Mouse (Mus musculus): ENCODE data around the gene Olfr1256. TPM values are rescaled to one million over a fixed set of nuclear protein-coding genes. Genes with fewer than 3 reads are reported as not detected.

The Olfr1256 gene
- polyA plus RNA-seq (2016; fragmentation: Nextera tagmentation; extraction: Ambion mirVana): not detected in 2 replicates

DNA sequence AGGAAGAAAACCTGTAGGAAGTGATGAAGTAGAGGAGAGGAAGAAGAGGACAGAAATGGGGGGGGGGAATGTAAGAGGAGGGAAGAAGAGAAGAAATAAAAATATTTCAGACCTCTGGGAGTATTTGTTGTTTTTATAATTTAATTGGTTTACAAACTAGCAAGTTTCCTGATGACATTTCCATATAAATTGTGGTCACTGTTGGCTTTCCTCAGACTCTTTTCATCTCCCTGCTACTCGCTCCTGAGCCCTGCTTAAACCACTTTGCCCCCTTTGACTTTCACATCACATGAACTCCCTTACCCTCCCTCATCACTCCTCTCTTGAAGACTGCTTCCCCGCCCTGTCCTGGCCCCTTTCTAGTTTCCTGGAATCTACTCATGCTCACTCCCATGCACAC, at the start of gene Olfr1256:
Gene Olfr1256 (minus strand): TSS at position 101 of the 400 bp plus-strand sequence.
- Histone ChIP-seq H3K27me3 (replicated peaks) (no peaks in the 10 kb centered on the region), H3K9ac (no peak within 1 kb of the TSS), H3K4me1 (replicated peaks) (no peaks in the 10 kb centered on the region), H3K27ac (ENCODE audit: poor library complexity, severe bottlenecking) (no peak within 1 kb of the TSS), H3K4me2 (no peak within 1 kb of the TSS), H3K9me3 (replicated peaks) (no peaks in the 10 kb centered on the region), H3K36me3 (no peaks in the 10 kb centered on the region), H3K4me3 (no peak within 1 kb of the TSS)
- no peak for ATAC-seq (ENCODE audit: insufficient number of reproducible peaks, low FRiP score)
- 37% methylated on average over 2 of the region's 2 CpGs for WGBS

DNA sequence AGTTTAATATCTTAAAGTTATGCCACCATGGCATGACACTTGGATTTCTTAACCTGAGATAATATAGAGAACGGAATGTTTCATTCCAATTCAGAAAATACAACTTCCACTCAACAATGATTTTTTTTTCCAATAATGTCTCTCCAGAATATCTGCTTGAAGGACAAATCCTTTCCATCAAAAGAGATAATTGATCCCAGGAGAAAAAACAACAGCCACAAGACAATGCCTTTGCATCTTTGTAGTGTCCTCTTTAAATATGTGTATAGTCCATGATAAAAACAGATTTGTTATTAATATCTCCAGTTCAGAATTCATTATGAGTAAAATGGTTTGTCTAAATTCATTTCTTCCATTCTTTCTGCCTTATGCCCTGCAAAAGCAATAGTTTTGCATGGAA, 36.8 kb upstream of the Olfr1256 start, which contains the start of gene Olfr1257:
Gene Olfr1257 (plus strand): TSS at position 301 of the 400 bp plus-strand sequence.
- ATAC-seq (ENCODE audit: insufficient number of reproducible peaks, low FRiP score): no peak
- no peak within 1 kb of the TSS for H3K4me2 ChIP-seq
- H3K27ac ChIP-seq (ENCODE audit: poor library complexity, severe bottlenecking): no peak within 1 kb of the TSS
- H3K4me1 ChIP-seq (replicated peaks): no peaks in the 10 kb centered on the region
- 73% methylated on average over 1 of the region's 1 CpGs for WGBS
- peaks cover 2% of the 10 kb centered on the region; the same call in 1 of the 2 replicates for H3K9me3 ChIP-seq (replicated peaks)
- no peaks in the 10 kb centered on the region for H3K36me3 ChIP-seq
- H3K4me3 ChIP-seq: no peak within 1 kb of the TSS
- no peaks in the 10 kb centered on the region for H3K27me3 ChIP-seq (replicated peaks)
- no peak within 1 kb of the TSS for H3K9ac ChIP-seq

DNA sequence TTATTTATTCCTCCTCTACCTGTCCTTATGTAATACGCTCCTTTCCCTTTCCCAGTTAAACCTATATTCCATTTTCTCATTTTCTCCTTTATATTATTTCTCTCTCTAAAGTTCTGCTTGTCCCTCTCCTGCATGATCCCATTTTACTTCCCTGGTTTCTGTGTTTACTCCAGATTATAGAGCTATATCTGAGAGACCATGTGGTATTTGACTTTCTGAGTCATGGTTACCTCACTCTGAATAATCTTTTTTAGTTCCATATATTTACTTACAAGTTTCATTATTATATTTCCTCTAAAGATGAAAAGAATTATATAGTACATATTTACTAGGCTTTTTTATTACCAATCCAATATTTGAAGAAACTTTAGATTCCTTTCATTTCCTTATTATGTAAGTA, 7.9 kb upstream of the Olfr1256 start:
- Histone ChIP-seq H3K4me3 (no peak overlapping the region), H3K9me3 (replicated peaks) (no peaks in the 10 kb centered on the region), H3K27me3 (replicated peaks) (no peaks in the 10 kb centered on the region), H3K9ac (no peak overlapping the region), H3K4me1 (replicated peaks) (no peaks in the 10 kb centered on the region), H3K4me2 (no peak overlapping the region), H3K27ac (ENCODE audit: poor library complexity, severe bottlenecking) (no peak overlapping the region), H3K36me3 (no peaks in the 10 kb centered on the region)
- ATAC-seq (ENCODE audit: insufficient number of reproducible peaks, low FRiP score): no peak
- WGBS: 81% methylated on average over 1 of the region's 1 CpGs

DNA sequence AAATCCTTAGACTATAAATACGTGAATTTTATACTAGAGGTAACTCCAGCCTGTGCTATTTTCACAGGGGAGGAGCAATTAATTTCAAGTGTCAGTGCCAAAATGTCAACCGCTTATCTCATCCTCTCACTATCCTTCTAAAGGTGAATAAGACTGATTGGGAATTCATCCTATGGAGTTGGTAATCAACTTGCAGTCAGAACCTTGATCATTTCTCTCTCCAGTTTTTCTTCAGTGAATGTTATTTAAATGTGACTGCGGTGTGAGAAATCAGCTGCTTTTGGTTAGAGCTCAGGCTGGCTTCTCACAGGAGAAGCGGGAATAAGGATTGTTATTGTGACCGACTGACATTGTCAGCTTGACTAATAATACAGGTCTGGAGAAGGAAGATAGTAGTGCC, 6.8 kb upstream of the Olfr1256 start, which contains the start of gene Olfr48:
Gene Olfr48 (minus strand): TSS at position 101 of the 400 bp plus-strand sequence.
- Histone ChIP-seq H3K4me3 (no peak within 1 kb of the TSS), H3K27ac (ENCODE audit: poor library complexity, severe bottlenecking) (no peak within 1 kb of the TSS), H3K4me2 (no peak within 1 kb of the TSS), H3K27me3 (replicated peaks) (no peaks in the 10 kb centered on the region), H3K9me3 (replicated peaks) (no peaks in the 10 kb centered on the region), H3K9ac (no peak within 1 kb of the TSS), H3K4me1 (replicated peaks) (no peaks in the 10 kb centered on the region), H3K36me3 (no peaks in the 10 kb centered on the region)
- no peak for ATAC-seq (ENCODE audit: insufficient number of reproducible peaks, low FRiP score)
- 78% methylated on average over 5 of the region's 5 CpGs for WGBS

DNA sequence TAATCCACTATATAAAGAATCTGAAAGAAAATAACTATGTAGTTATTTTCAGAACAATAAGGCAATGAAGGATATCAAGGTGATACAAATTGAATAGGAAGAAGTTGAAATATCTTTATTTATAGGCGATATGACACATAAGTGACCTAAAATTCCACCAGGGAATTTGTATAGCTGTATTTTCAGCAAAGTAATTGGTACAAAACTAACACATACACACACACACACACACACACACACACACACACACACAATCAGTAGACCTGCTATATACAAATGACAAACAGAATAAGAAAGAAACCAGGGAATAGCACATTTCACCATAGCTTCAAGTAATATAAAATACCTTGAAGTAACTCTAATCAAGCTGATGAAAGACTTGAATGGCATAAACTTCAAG, 21.1 kb downstream of the Olfr1256 start:
- H3K9me3 ChIP-seq (replicated peaks): no peaks in the 10 kb centered on the region
- H3K27ac ChIP-seq (ENCODE audit: poor library complexity, severe bottlenecking): no peak overlapping the region
- H3K4me3 ChIP-seq: no peak overlapping the region
- no peaks in the 10 kb centered on the region for H3K4me1 ChIP-seq (replicated peaks)
- no peaks in the 10 kb centered on the region for H3K36me3 ChIP-seq
- 75% methylated on average over 1 of the region's 1 CpGs for WGBS
- H3K4me2 ChIP-seq: no peak overlapping the region
- H3K9ac ChIP-seq: no peak overlapping the region
- H3K27me3 ChIP-seq (replicated peaks): no peaks in the 10 kb centered on the region
- no peak for ATAC-seq (ENCODE audit: insufficient number of reproducible peaks, low FRiP score)

DNA sequence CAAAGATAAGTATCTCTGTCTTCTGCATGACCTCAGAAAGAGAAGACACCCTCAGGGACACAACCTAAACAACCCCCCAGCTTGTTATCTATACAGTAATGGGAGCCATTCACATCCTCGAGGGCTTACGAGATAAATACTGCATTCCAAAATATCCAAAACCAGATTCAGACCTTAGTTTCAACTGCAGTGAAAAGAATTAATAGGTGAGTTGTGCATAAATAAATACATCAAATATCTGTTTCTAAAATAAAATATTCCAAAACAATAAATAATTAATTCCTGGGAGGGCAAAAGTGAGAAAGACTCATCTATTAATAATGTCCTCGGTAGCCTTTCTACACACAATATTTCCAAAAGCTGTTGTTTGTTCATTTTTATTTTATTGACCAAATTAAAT, 29.6 kb downstream of the Olfr1256 start, which contains the start of gene Olfr1255:
Gene Olfr1255 (plus strand): TSS at position 301 of the 400 bp plus-strand sequence.
- no peak within 1 kb of the TSS for H3K27ac ChIP-seq (ENCODE audit: poor library complexity, severe bottlenecking)
- H3K36me3 ChIP-seq: no peaks in the 10 kb centered on the region
- H3K4me1 ChIP-seq (replicated peaks): no peaks in the 10 kb centered on the region
- no peaks in the 10 kb centered on the region for H3K9me3 ChIP-seq (replicated peaks)
- H3K27me3 ChIP-seq (replicated peaks): no peaks in the 10 kb centered on the region
- ATAC-seq (ENCODE audit: insufficient number of reproducible peaks, low FRiP score): no peak
- no peak within 1 kb of the TSS for H3K4me2 ChIP-seq
- 58% methylated on average over 3 of the region's 3 CpGs for WGBS
- no peak within 1 kb of the TSS for H3K9ac ChIP-seq
- no peak within 1 kb of the TSS for H3K4me3 ChIP-seq

DNA sequence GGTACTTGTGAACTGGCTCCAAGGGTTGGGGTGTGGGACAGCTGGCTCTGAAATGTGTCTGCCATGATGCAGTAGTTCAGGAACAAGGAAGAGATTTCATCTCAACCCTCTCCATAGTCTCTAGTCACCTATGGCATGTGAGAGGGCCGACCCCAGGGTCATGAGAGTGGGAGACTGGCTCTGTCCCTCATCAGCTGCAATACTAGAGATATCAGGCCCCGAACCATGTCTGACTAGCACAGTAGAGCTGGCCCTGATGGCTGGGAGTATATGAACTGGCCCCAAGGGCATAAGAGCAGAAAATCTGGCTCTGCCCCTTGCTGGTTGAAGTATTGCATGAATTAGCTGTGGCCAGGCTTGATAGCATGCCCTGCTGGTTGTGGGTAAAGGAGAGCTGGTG, 30.6 kb downstream of the Olfr1256 start:
- no peaks in the 10 kb centered on the region for H3K27me3 ChIP-seq (replicated peaks)
- H3K4me3 ChIP-seq: no peak overlapping the region
- H3K27ac ChIP-seq (ENCODE audit: poor library complexity, severe bottlenecking): no peak overlapping the region
- H3K36me3 ChIP-seq: no peaks in the 10 kb centered on the region
- no peaks in the 10 kb centered on the region for H3K4me1 ChIP-seq (replicated peaks)
- no peak overlapping the region for H3K4me2 ChIP-seq
- H3K9ac ChIP-seq: no peak overlapping the region
- 74% methylated on average over 2 of the region's 2 CpGs for WGBS
- H3K9me3 ChIP-seq (replicated peaks): 0 out of 2 replicates have a peak, but pooled peaks cover under 1% of the 10 kb centered on the region
- no peak for ATAC-seq (ENCODE audit: insufficient number of reproducible peaks, low FRiP score)

DNA sequence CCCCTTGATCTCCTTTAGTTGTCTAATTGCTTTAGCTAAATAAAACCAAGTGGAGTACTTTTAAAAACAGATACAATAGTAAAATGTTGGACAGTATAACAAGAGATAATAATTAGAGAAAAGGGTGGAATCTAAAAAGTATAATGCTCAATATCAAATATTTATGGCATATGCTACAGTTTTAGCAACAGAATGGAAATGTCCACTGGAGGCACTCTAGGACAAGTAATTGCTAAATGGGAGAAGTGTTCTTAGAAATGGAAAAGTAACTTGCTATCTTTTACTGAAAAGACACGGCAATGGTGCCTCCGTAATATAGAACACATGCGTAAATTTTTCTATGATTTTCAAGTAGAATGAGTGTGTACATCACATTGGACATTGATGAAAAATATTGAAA, 41.8 kb downstream of the Olfr1256 start:
- Histone ChIP-seq H3K4me1 (replicated peaks) (no peaks in the 10 kb centered on the region), H3K27ac (ENCODE audit: poor library complexity, severe bottlenecking) (no peak overlapping the region), H3K4me3 (no peak overlapping the region), H3K36me3 (no peaks in the 10 kb centered on the region), H3K4me2 (no peak overlapping the region), H3K27me3 (replicated peaks) (no peaks in the 10 kb centered on the region), H3K9me3 (replicated peaks) (no peaks in the 10 kb centered on the region), H3K9ac (no peak overlapping the region)
- WGBS: 91% methylated on average over 3 of the region's 3 CpGs
- no peak for ATAC-seq (ENCODE audit: insufficient number of reproducible peaks, low FRiP score)

DNA sequence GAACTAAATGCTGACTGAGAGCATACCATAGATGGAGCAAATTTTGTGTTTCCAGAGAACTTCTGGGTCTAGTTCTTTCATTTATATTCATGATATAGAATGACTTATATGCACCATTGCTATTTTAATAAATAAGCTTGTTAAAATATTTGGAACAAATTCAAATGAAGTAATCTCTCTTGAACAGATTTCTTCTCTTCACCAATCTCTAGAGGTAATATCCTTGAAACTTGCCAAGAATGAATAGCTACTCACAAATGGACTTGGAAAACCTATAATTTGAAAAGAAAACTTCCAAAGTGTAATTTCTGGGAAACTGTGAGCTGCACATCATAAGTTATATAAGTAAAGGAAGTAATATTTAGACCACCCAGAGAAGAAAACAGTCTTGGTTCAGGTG, 47.8 kb downstream of the Olfr1256 start, which contains the start of gene Olfr1254:
Gene Olfr1254 (minus strand): TSS at position 101 of the 400 bp plus-strand sequence.
- H3K4me2 ChIP-seq: no peak within 1 kb of the TSS
- no peak for ATAC-seq (ENCODE audit: insufficient number of reproducible peaks, low FRiP score)
- H3K36me3 ChIP-seq: no peaks in the 10 kb centered on the region
- no peaks in the 10 kb centered on the region for H3K4me1 ChIP-seq (replicated peaks)
- no peak within 1 kb of the TSS for H3K4me3 ChIP-seq
- no peak within 1 kb of the TSS for H3K27ac ChIP-seq (ENCODE audit: poor library complexity, severe bottlenecking)
- no peaks in the 10 kb centered on the region for H3K27me3 ChIP-seq (replicated peaks)
- no peaks in the 10 kb centered on the region for H3K9me3 ChIP-seq (replicated peaks)
- no peak within 1 kb of the TSS for H3K9ac ChIP-seq

Other genes starting within 250 kb of the Olfr1256 start
- not detected in 2 replicates for gene Olfr1246, start 248.4 kb downstream of the Olfr1256 start, polyA plus RNA-seq (2016; fragmentation: Nextera tagmentation; extraction: Ambion mirVana)
- gene Olfr1247, start 227.4 kb downstream of the Olfr1256 start, polyA plus RNA-seq (2016; fragmentation: Nextera tagmentation; extraction: Ambion mirVana): not detected in 2 replicates
- not detected in 2 replicates for gene Olfr1248, start 223.3 kb downstream of the Olfr1256 start, polyA plus RNA-seq (2016; fragmentation: Nextera tagmentation; extraction: Ambion mirVana)
- not detected in 2 replicates for gene Olfr1249, start 206.6 kb downstream of the Olfr1256 start, polyA plus RNA-seq (2016; fragmentation: Nextera tagmentation; extraction: Ambion mirVana)
- gene Olfr1250, start 180.1 kb downstream of the Olfr1256 start, polyA plus RNA-seq (2016; fragmentation: Nextera tagmentation; extraction: Ambion mirVana): not detected in 2 replicates
- not detected in 2 replicates for gene Olfr1251, start 169.6 kb downstream of the Olfr1256 start, polyA plus RNA-seq (2016; fragmentation: Nextera tagmentation; extraction: Ambion mirVana)
- gene Olfr1252, start 116.5 kb downstream of the Olfr1256 start, polyA plus RNA-seq (2016; fragmentation: Nextera tagmentation; extraction: Ambion mirVana): not detected in 2 replicates
- not detected in 2 replicates for gene Olfr1253, start 84.5 kb downstream of the Olfr1256 start, polyA plus RNA-seq (2016; fragmentation: Nextera tagmentation; extraction: Ambion mirVana)
- gene Olfr1254, start 47.9 kb downstream of the Olfr1256 start, polyA plus RNA-seq (2016; fragmentation: Nextera tagmentation; extraction: Ambion mirVana): not detected in 2 replicates
- not detected in 2 replicates for gene Olfr1255, start 29.5 kb downstream of the Olfr1256 start, polyA plus RNA-seq (2016; fragmentation: Nextera tagmentation; extraction: Ambion mirVana)
- not detected in 2 replicates for gene Olfr48, start 6.7 kb upstream of the Olfr1256 start, polyA plus RNA-seq (2016; fragmentation: Nextera tagmentation; extraction: Ambion mirVana)
- not detected in 2 replicates for gene Olfr1257, start 36.9 kb upstream of the Olfr1256 start, polyA plus RNA-seq (2016; fragmentation: Nextera tagmentation; extraction: Ambion mirVana)
- not detected in 2 replicates for gene Olfr1258, start 85.8 kb upstream of the Olfr1256 start, polyA plus RNA-seq (2016; fragmentation: Nextera tagmentation; extraction: Ambion mirVana)
- gene Olfr1259, start 107.1 kb upstream of the Olfr1256 start, polyA plus RNA-seq (2016; fragmentation: Nextera tagmentation; extraction: Ambion mirVana): not detected in 2 replicates
- not detected in 2 replicates for gene Olfr1260, start 132.8 kb upstream of the Olfr1256 start, polyA plus RNA-seq (2016; fragmentation: Nextera tagmentation; extraction: Ambion mirVana)
- not detected in 2 replicates for gene Olfr1261, start 149.7 kb upstream of the Olfr1256 start, polyA plus RNA-seq (2016; fragmentation: Nextera tagmentation; extraction: Ambion mirVana)
- not detected in 2 replicates for gene Olfr1262, start 158.6 kb upstream of the Olfr1256 start, polyA plus RNA-seq (2016; fragmentation: Nextera tagmentation; extraction: Ambion mirVana)
- not detected in 2 replicates for gene Olfr1263, start 170.6 kb upstream of the Olfr1256 start, polyA plus RNA-seq (2016; fragmentation: Nextera tagmentation; extraction: Ambion mirVana)
- not detected in 2 replicates for gene Olfr1264, start 184.0 kb upstream of the Olfr1256 start, polyA plus RNA-seq (2016; fragmentation: Nextera tagmentation; extraction: Ambion mirVana)
- not detected in 2 replicates for gene Olfr1265, start 193.8 kb upstream of the Olfr1256 start, polyA plus RNA-seq (2016; fragmentation: Nextera tagmentation; extraction: Ambion mirVana)
- gene Olfr140, start 222.0 kb upstream of the Olfr1256 start, polyA plus RNA-seq (2016; fragmentation: Nextera tagmentation; extraction: Ambion mirVana): not detected in 2 replicates

Data from heart, embryonic 12.5 days (tissue).